Mouse (Mus musculus) hindbrain, embryonic 14.5 days (tissue): ENCODE data around the gene Shank2. TPM values are rescaled to one million over a fixed set of nuclear protein-coding genes. Genes with fewer than 3 reads are reported as not detected.

ENCODE experiments used
- ATAC-seq: fragments of 200-750 bp; cut with Nextera tagmentation; 2 replicates; pipeline ENCODE4 v1.8.0; 2017; ENCODE audit warnings: moderate number of reproducible peaks, mild to moderate bottlenecking, moderate TSS enrichment, moderate library complexity; ENCODE audit not compliant: low FRiP score
- DNase-seq: peaks from one replicate; pipeline ENCODE4 v3.0.0-alpha.2; 2015; ENCODE audit warnings: low spot score
- H3K27ac ChIP-seq: fragments of 300-500 bp; sonication (generic); 2 replicates; pipeline ENCODE4 v1.5.1; 2014; ENCODE audit warnings: mild to moderate bottlenecking, moderate library complexity
- H3K27me3 ChIP-seq: fragments of 300-500 bp; sonication (generic); 2 replicates; pipeline ENCODE4 v1.6.1; 2014; ENCODE audit warnings: mild to moderate bottlenecking, low read length, mixed read lengths; ENCODE audit not compliant: control insufficient read depth, insufficient read depth
- H3K36me3 ChIP-seq: fragments of 300-500 bp; sonication (generic); replicated peaks from 2 replicates; pipeline ENCODE4 v1.6.1; 2014; ENCODE audit not compliant: control insufficient read depth, insufficient read depth
- H3K4me1 ChIP-seq: fragments of 300-500 bp; sonication (generic); replicated peaks from 2 replicates; pipeline ENCODE4 v1.6.1; 2014; ENCODE audit warnings: antibody characterized with exemption, low read length, mixed read lengths; ENCODE audit not compliant: control insufficient read depth, insufficient read depth
- H3K4me2 ChIP-seq: fragments of 300-500 bp; sonication (generic); replicated peaks from 2 replicates; pipeline ENCODE4 v1.6.1; 2014; ENCODE audit warnings: mild to moderate bottlenecking, moderate library complexity
- H3K4me3 ChIP-seq: fragments of 300-500 bp; sonication (generic); replicated peaks from 2 replicates; pipeline ENCODE4 v1.5.1; 2014; ENCODE audit warnings: mild to moderate bottlenecking, low read length
- H3K9ac ChIP-seq: fragments of 300-500 bp; sonication (generic); 2 replicates; pipeline ENCODE4 v1.6.1; 2014
- H3K9me3 ChIP-seq: fragments of 300-500 bp; sonication (generic); 2 replicates; pipeline ENCODE4 v1.6.1; 2016; ENCODE audit warnings: low read length; ENCODE audit not compliant: control insufficient read depth
- WGBS: fragments of 180-500 bp; shearing (Covaris S2); extraction: QIAGEN DNeasy Blood & Tissue Kit; methylation state at CpG from one replicate; pipeline ENCODE4 v1.1.7; 2014; 5-methylcytosine and 5-hydroxymethylcytosine counted together
- microRNA-seq: library from miRNA; unstranded; fragments of <30 nt; microRNA quantifications from one replicate; pipeline ENCODE4, GENCODE M21; 2016
- polyA plus RNA-seq: library from polyadenylated mRNA; unstranded; fragments of >200 nt; fragmentation: Nextera tagmentation; extraction: Ambion mirVana; gene quantifications from 2 replicates; pipeline ENCODE4 v1.2.1, GENCODE M21; 2014

Shank2 gene
- polyA plus RNA-seq, 1 experiment from 2014 or later = 11.3 TPM

DNA sequence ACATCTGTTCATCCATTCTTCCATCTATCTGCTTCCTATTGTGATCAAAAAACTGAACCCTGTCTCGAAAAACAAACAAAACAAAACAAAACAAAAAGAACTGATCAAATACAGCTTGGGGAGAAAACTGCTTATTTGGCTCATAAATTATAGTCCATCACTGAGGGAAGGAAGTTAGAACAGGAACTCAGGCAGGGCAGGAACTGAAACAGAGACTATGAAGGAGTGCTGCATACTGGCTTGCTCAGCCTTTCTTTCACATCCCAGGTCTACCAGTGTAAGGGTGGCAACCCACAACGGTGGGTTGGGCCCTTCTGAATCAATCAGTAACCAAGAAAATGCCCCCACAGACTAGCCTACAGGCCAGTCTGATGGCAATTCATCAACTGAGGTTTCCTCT, 469.4 kb downstream of the Shank2 start:
- Histone ChIP-seq H3K4me3 (peak overlapping the region; percentile 87), H3K27me3 (no peaks in the 10 kb centered on the region), H3K4me2 (peak overlapping the region; percentile 77), H3K9me3 (no peaks in the 10 kb centered on the region), H3K4me1 (peaks cover 18% of the 10 kb centered on the region), H3K9ac (peak overlapping the region; percentile 95), H3K27ac (peak overlapping the region; percentile 76), H3K36me3 (peaks cover under 1% of the 10 kb centered on the region; the same call in 1 of the 2 replicates)
- ATAC-seq (no peak), DNase-seq (no peak)
- 75% methylated on average over 2 of the region's 2 CpGs for WGBS

DNA sequence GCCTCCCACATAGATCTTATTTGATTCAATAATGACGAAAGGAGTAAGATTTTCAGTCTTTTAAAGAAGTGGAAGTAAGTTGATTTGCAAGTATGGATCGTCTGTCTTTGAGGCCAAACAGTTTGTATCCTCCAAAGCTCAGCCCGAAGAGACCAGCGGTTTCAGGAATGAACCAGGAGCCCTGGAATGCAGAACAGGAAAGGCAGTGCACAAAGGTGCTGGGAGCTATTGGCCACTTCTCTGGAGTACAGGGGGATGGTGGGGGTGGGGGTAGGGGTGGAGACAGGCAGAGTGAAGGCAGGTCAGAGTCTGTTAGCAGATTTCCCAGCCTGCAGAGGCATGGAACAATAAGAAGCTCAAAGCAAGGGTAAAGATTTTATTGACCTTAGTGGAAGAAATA, 471.8 kb downstream of the Shank2 start:
- Histone ChIP-seq H3K9ac (no peak overlapping the region), H3K4me2 (no peak overlapping the region), H3K27ac (no peak overlapping the region), H3K9me3 (no peaks in the 10 kb centered on the region), H3K4me3 (no peak overlapping the region), H3K4me1 (peaks cover 18% of the 10 kb centered on the region), H3K27me3 (no peaks in the 10 kb centered on the region), H3K36me3 (peaks cover 15% of the 10 kb centered on the region)
- WGBS = 75% methylated on average over 4 of the region's 4 CpGs
- ATAC-seq (no peak), DNase-seq (no peak)

Small RNAs within 50 kb of the gene (microRNA-seq; reads per million reads assigned to microRNA genes)
- gene Mir3105 = 2.9 reads per million, percentile 11 among the genes with 10 or more reads in this experiment

Other genes with a start within 250 kb of the Shank2 start
- gene Osbpl5, start 244.9 kb upstream of the Shank2 start, polyA plus RNA-seq = 35.0 and 38.1 TPM in 2 replicates
- gene Mrgprg, start 234.9 kb upstream of the Shank2 start, polyA plus RNA-seq = not detected in 2 replicates
- 8.7 and 9.2 TPM in 2 replicates for gene Mrgpre, start 217.4 kb upstream of the Shank2 start, polyA plus RNA-seq
- gene Nadsyn1, start 179.1 kb upstream of the Shank2 start, polyA plus RNA-seq = 5.0 and 5.8 TPM in 2 replicates
- 86.1 and 98.6 TPM in 2 replicates for gene Dhcr7, start 178.8 kb upstream of the Shank2 start, polyA plus RNA-seq
- not detected in 2 replicates for gene Gm498, start 135.1 kb upstream of the Shank2 start, polyA plus RNA-seq